Mouse (Mus musculus) neural tube, embryonic 10.5 days (tissue): ENCODE measurements around the gene Apaf1.
A peak's percentile ranks its signal among the peaks of the same experiment; 100 is the strongest.

Experiments
- DNase-seq: peaks from one replicate; pipeline ENCODE4 v3.0.0-alpha.2; 2017; ENCODE audit warnings: low spot score; ENCODE audit errors: extremely low spot score

The Apaf1 gene

GRCm38 (mm10) chr10:91082550-91083392 lies at the start of gene Apaf1, which contains the start of gene Ikbip:
Apaf1 (minus strand) TSS chr10:91082770.
Ikbip (plus strand) TSS chr10:91082940.
- DNase-seq = peak; percentile 100

- no peak for DNase-seq
Observed at GRCm38 (mm10) chr10:91131565-91131964, 49.0 kb upstream of the Apaf1 start.

GRCm38 (mm10) chr10:91130792-91131191 lies 48.2 kb upstream of the Apaf1 start:
- DNase-seq = no peak

GRCm38 (mm10) chr10:91128551-91129160 lies 46.1 kb upstream of the Apaf1 start:
- DNase-seq = no peak

GRCm38 (mm10) chr10:91127395-91127794 lies 44.8 kb upstream of the Apaf1 start:
- no peak for DNase-seq

- no peak for DNase-seq
Observed at GRCm38 (mm10) chr10:91126618-91127355, 44.2 kb upstream of the Apaf1 start.

GRCm38 (mm10) chr10:91123828-91124822 lies 41.6 kb upstream of the Apaf1 start, which contains the start of gene Slc25a3:
Slc25a3 (minus strand) TSS chr10:91124059.
- DNase-seq = peak; percentile 97

- DNase-seq = peak; percentile 52
Observed at GRCm38 (mm10) chr10:91123281-91123827, 40.8 kb upstream of the Apaf1 start.

GRCm38 (mm10) chr10:91122646-91123045 lies 40.1 kb upstream of the Apaf1 start:
- no peak for DNase-seq

- DNase-seq = no peak
Observed at GRCm38 (mm10) chr10:91116958-91117357, 34.4 kb upstream of the Apaf1 start.

GRCm38 (mm10) chr10:91109841-91110240 lies 27.3 kb upstream of the Apaf1 start:
- DNase-seq = no peak

- DNase-seq = no peak
Observed at GRCm38 (mm10) chr10:91105981-91106380, 23.4 kb upstream of the Apaf1 start.

GRCm38 (mm10) chr10:91102799-91103590 lies 20.4 kb upstream of the Apaf1 start:
- no peak for DNase-seq

GRCm38 (mm10) chr10:91101936-91102335 lies 19.4 kb upstream of the Apaf1 start:
- no peak for DNase-seq

- DNase-seq = no peak
Observed at GRCm38 (mm10) chr10:91100101-91100500, 17.5 kb upstream of the Apaf1 start.

- no peak for DNase-seq
Observed at GRCm38 (mm10) chr10:91098056-91098455, 15.5 kb upstream of the Apaf1 start.

GRCm38 (mm10) chr10:91094251-91095104 lies 11.9 kb upstream of the Apaf1 start:
- no peak for DNase-seq

GRCm38 (mm10) chr10:91092812-91093211 lies 10.2 kb upstream of the Apaf1 start:
- DNase-seq = no peak
